Mouse (Mus musculus): Measurements from ENCODE around the gene Scamp4. TPM values are rescaled to one million over a fixed set of nuclear protein-coding genes. Genes with fewer than 3 reads are reported as not detected.

Scamp4 gene
- polyA plus RNA-seq (2015; fragmentation: Nextera tagmentation; extraction: Ambion mirVana): 41.9 and 45.3 TPM in 2 replicates

GRCm38 (mm10) chr10:80602698-80603325 is at the start of gene Scamp4, which contains the start of gene Adat3:
Scamp4 (plus strand) TSS chr10:80602872.
Adat3 (plus strand) TSS chr10:80602880.
- WGBS (ENCODE audit: insufficient replicate concordance): under 1% methylated on average over 54 of the region's 54 CpGs
- Histone ChIP-seq H3K36me3 (replicated peaks) (peaks cover 21% of the 10 kb centered on the region), H3K9ac (peak within 1 kb of the TSS; percentile 68), H3K27me3 (no peaks in the 10 kb centered on the region), H3K27ac (replicated peaks) (peak within 1 kb of the TSS; percentile 94), H3K4me3 (replicated peaks) (peak within 1 kb of the TSS; percentile 73), H3K4me2 (peak within 1 kb of the TSS; percentile 85), H3K9me3 (replicated peaks) (no peaks in the 10 kb centered on the region), H3K4me1 (replicated peaks) (peaks cover 82% of the 10 kb centered on the region)
- ATAC-seq (ENCODE audit: insufficient read depth): peak; percentile 87

GRCm38 (mm10) chr10:80553575-80553974 is 49.1 kb upstream of the Scamp4 start:
- Histone ChIP-seq H3K9me3 (replicated peaks) (no peaks in the 10 kb centered on the region), H3K27me3 (no peaks in the 10 kb centered on the region), H3K4me2 (peak overlapping the region; percentile 85), H3K9ac (peak overlapping the region; percentile 61), H3K36me3 (replicated peaks) (peaks cover 24% of the 10 kb centered on the region), H3K27ac (replicated peaks) (peak overlapping the region; percentile 96), H3K4me3 (replicated peaks) (peak overlapping the region; percentile 41), H3K4me1 (replicated peaks) (peaks cover 71% of the 10 kb centered on the region)
- 27% methylated on average over 8 of the region's 8 CpGs for WGBS (ENCODE audit: insufficient replicate concordance)
- ATAC-seq (ENCODE audit: insufficient read depth): peak; percentile 93

- H3K9ac ChIP-seq: peak overlapping the region; percentile 61
Measured at GRCm38 (mm10) chr10:80553997-80554396, 48.7 kb upstream of the Scamp4 start.

GRCm38 (mm10) chr10:80557346-80557965 is 45.2 kb upstream of the Scamp4 start:
- peak overlapping the region; percentile 33; the same call in 1 of the 2 replicates for H3K27ac ChIP-seq (replicated peaks)
- no peak overlapping the region for H3K4me3 ChIP-seq (replicated peaks)
- ATAC-seq (ENCODE audit: insufficient read depth): no peak
- no peaks in the 10 kb centered on the region for H3K9me3 ChIP-seq (replicated peaks)
- WGBS (ENCODE audit: insufficient replicate concordance): 28% methylated on average over 5 of the region's 5 CpGs
- H3K36me3 ChIP-seq (replicated peaks): no peaks in the 10 kb centered on the region
- H3K9ac ChIP-seq: peak overlapping the region; percentile 15; the same call in 1 of the 2 replicates
- no peaks in the 10 kb centered on the region for H3K27me3 ChIP-seq
- peaks cover 80% of the 10 kb centered on the region for H3K4me1 ChIP-seq (replicated peaks)
- peak overlapping the region; percentile 10; the same call in 1 of the 2 replicates for H3K4me2 ChIP-seq

More at GRCm38 (mm10) chr10:80553997-80554396, 48.7 kb upstream of the Scamp4 start:
- Histone ChIP-seq H3K36me3 (replicated peaks) (peaks cover 20% of the 10 kb centered on the region), H3K4me2 (peak overlapping the region; percentile 85), H3K27ac (replicated peaks) (peak overlapping the region; percentile 96), H3K4me3 (replicated peaks) (peak overlapping the region; percentile 41), H3K27me3 (no peaks in the 10 kb centered on the region), H3K9me3 (replicated peaks) (no peaks in the 10 kb centered on the region), H3K4me1 (replicated peaks) (peaks cover 71% of the 10 kb centered on the region)
- peak; percentile 51 for ATAC-seq (ENCODE audit: insufficient read depth)
- WGBS (ENCODE audit: insufficient replicate concordance): 43% methylated on average over 6 of the region's 6 CpGs

GRCm38 (mm10) chr10:80559431-80559830 is 43.2 kb upstream of the Scamp4 start:
- ATAC-seq (ENCODE audit: insufficient read depth): no peak
- H3K36me3 ChIP-seq (replicated peaks): no peaks in the 10 kb centered on the region
- H3K4me3 ChIP-seq (replicated peaks): peak overlapping the region; percentile 99
- H3K27ac ChIP-seq (replicated peaks): no peak overlapping the region
- H3K4me2 ChIP-seq: peak overlapping the region; percentile 86
- H3K9me3 ChIP-seq (replicated peaks): no peaks in the 10 kb centered on the region
- WGBS (ENCODE audit: insufficient replicate concordance): 82% methylated on average over 7 of the region's 7 CpGs
- H3K4me1 ChIP-seq (replicated peaks): peaks cover 62% of the 10 kb centered on the region
- H3K27me3 ChIP-seq: no peaks in the 10 kb centered on the region
- peak overlapping the region; percentile 39; the same call in 1 of the 2 replicates for H3K9ac ChIP-seq

- Histone ChIP-seq H3K27ac (replicated peaks) (peak overlapping the region; percentile 90), H3K27me3 (no peaks in the 10 kb centered on the region), H3K4me1 (replicated peaks) (peaks cover 53% of the 10 kb centered on the region), H3K4me2 (peak overlapping the region; percentile 86), H3K9ac (peak overlapping the region; percentile 93), H3K36me3 (replicated peaks) (peaks cover 7% of the 10 kb centered on the region), H3K4me3 (replicated peaks) (peak overlapping the region; percentile 99), H3K9me3 (replicated peaks) (no peaks in the 10 kb centered on the region)
- ATAC-seq (ENCODE audit: insufficient read depth): peak; percentile 10; the same call in 1 of the 2 replicates
- under 1% methylated on average over 13 of the region's 13 CpGs for WGBS (ENCODE audit: insufficient replicate concordance)
Measured at GRCm38 (mm10) chr10:80560621-80561020, 42.1 kb upstream of the Scamp4 start.

- under 1% methylated on average over 72 of the region's 72 CpGs for WGBS (ENCODE audit: insufficient replicate concordance)
- Histone ChIP-seq H3K27me3 (no peaks in the 10 kb centered on the region), H3K4me3 (replicated peaks) (peak within 1 kb of the TSS; percentile 99), H3K4me2 (peak within 1 kb of the TSS; percentile 86), H3K36me3 (replicated peaks) (peaks cover 13% of the 10 kb centered on the region), H3K9ac (peak within 1 kb of the TSS; percentile 93), H3K9me3 (replicated peaks) (no peaks in the 10 kb centered on the region), H3K4me1 (replicated peaks) (peaks cover 59% of the 10 kb centered on the region), H3K27ac (replicated peaks) (peak within 1 kb of the TSS; percentile 90)
- peak; percentile 81 for ATAC-seq (ENCODE audit: insufficient read depth)
Measured at GRCm38 (mm10) chr10:80561116-80561944, 41.3 kb upstream of the Scamp4 start, which contains the start of gene Rexo1. Rexo1 (minus strand) TSS chr10:80561560.

GRCm38 (mm10) chr10:80566375-80567092 is 36.1 kb upstream of the Scamp4 start:
- Histone ChIP-seq H3K36me3 (replicated peaks) (peaks cover 40% of the 10 kb centered on the region), H3K9me3 (replicated peaks) (no peaks in the 10 kb centered on the region), H3K9ac (no peak overlapping the region), H3K27ac (replicated peaks) (peak overlapping the region; percentile 56), H3K4me2 (no peak overlapping the region), H3K4me3 (replicated peaks) (no peak overlapping the region), H3K4me1 (replicated peaks) (peaks cover 67% of the 10 kb centered on the region), H3K27me3 (no peaks in the 10 kb centered on the region)
- ATAC-seq (ENCODE audit: insufficient read depth): no peak
- WGBS (ENCODE audit: insufficient replicate concordance): 34% methylated on average over 17 of the region's 17 CpGs

GRCm38 (mm10) chr10:80568876-80569275 is 33.8 kb upstream of the Scamp4 start:
- 91% methylated on average over 29 of the region's 29 CpGs for WGBS (ENCODE audit: insufficient replicate concordance)
- Histone ChIP-seq H3K4me1 (replicated peaks) (peaks cover 81% of the 10 kb centered on the region), H3K4me3 (replicated peaks) (peak overlapping the region; percentile 93; the same call in 1 of the 2 replicates), H3K9me3 (replicated peaks) (no peaks in the 10 kb centered on the region), H3K27me3 (no peaks in the 10 kb centered on the region), H3K27ac (replicated peaks) (peak overlapping the region; percentile 97), H3K36me3 (replicated peaks) (peaks cover 40% of the 10 kb centered on the region), H3K9ac (peak overlapping the region; percentile 44; the same call in 1 of the 2 replicates), H3K4me2 (peak overlapping the region; percentile 99)
- no peak for ATAC-seq (ENCODE audit: insufficient read depth)

GRCm38 (mm10) chr10:80569664-80570066 is 33.0 kb upstream of the Scamp4 start:
- peak overlapping the region; percentile 94 for H3K9ac ChIP-seq
- peaks cover 89% of the 10 kb centered on the region for H3K4me1 ChIP-seq (replicated peaks)
- no peaks in the 10 kb centered on the region for H3K27me3 ChIP-seq
- H3K4me3 ChIP-seq (replicated peaks): peak overlapping the region; percentile 93
- no peaks in the 10 kb centered on the region for H3K9me3 ChIP-seq (replicated peaks)
- H3K36me3 ChIP-seq (replicated peaks): peaks cover 44% of the 10 kb centered on the region
- H3K27ac ChIP-seq (replicated peaks): peak overlapping the region; percentile 97
- peak; percentile 70 for ATAC-seq (ENCODE audit: insufficient read depth)
- WGBS (ENCODE audit: insufficient replicate concordance): 5% methylated on average over 10 of the region's 10 CpGs
- H3K4me2 ChIP-seq: peak overlapping the region; percentile 99

Measured in liver, embryonic 15.5 days (tissue).